Mouse (Mus musculus) small intestine, adult 2 months (tissue): Measurements from ENCODE around the gene Ehd3. TPM values are rescaled to one million over a fixed set of nuclear protein-coding genes. Genes with fewer than 3 reads are reported as not detected.

Source experiments
- H3K27ac ChIP-seq: fragments of 200-500 bp; 2 replicates; pipeline ENCODE4 v1.5.1; 2012; ENCODE audit warnings: low read depth, low read length, control low read depth, inconsistent platforms; ENCODE audit not compliant: insufficient read depth
- H3K27me3 ChIP-seq: fragments of 200-500 bp; 2 replicates; pipeline ENCODE4 v1.6.1; 2012; ENCODE audit warnings: mild to moderate bottlenecking, moderate library complexity, low read length, inconsistent platforms; ENCODE audit not compliant: control insufficient read depth, insufficient read depth
- H3K36me3 ChIP-seq: fragments of 200-500 bp; 2 replicates; pipeline ENCODE4 v1.6.1; 2012; ENCODE audit warnings: mild to moderate bottlenecking, low read length, control low read depth, inconsistent platforms; ENCODE audit not compliant: control insufficient read depth, insufficient read depth
- H3K4me1 ChIP-seq: fragments of 200-500 bp; 2 replicates; pipeline ENCODE4 v1.6.1; 2012; ENCODE audit warnings: low read length, inconsistent platforms, mixed read lengths; ENCODE audit not compliant: control insufficient read depth, insufficient read depth, insufficient read length
- H3K4me3 ChIP-seq: fragments of 200-500 bp; 2 replicates; pipeline ENCODE4 v1.5.1; 2012; ENCODE audit warnings: low read depth, mild to moderate bottlenecking, control low read depth, inconsistent platforms, low read length, moderate library complexity
- CTCF ChIP-seq: fragments of 200-500 bp; IDR thresholded peaks from 2 replicates; pipeline ENCODE4 v1.5.1; 2012; ENCODE audit warnings: low read depth, mild to moderate bottlenecking, control low read depth, inconsistent platforms, low read length, moderate library complexity, mixed read lengths; ENCODE audit not compliant: insufficient replicate concordance, insufficient read length; ENCODE audit errors: extremely low read depth
- POLR2A ChIP-seq: fragments of 200-500 bp; IDR thresholded peaks from 2 replicates; pipeline ENCODE4 v1.6.1; 2012; ENCODE audit warnings: low read depth, mild to moderate bottlenecking, control low read depth, inconsistent platforms, low read length, moderate library complexity
- WGBS: fragments of 180-500 bp; shearing (Covaris S2); methylation state at CpG from one replicate; pipeline ENCODE4 v1.1.7; 2018; 5-methylcytosine and 5-hydroxymethylcytosine counted together
- polyA plus RNA-seq: library from polyadenylated mRNA; depleted of rRNA; stranded (reverse); fragments of >200 nt; gene quantifications from 2 replicates; pipeline ENCODE4 v1.2.3, GENCODE M21; 2012

Gene Ehd3
- polyA plus RNA-seq, 1 experiment = 3.0 TPM

DNA sequence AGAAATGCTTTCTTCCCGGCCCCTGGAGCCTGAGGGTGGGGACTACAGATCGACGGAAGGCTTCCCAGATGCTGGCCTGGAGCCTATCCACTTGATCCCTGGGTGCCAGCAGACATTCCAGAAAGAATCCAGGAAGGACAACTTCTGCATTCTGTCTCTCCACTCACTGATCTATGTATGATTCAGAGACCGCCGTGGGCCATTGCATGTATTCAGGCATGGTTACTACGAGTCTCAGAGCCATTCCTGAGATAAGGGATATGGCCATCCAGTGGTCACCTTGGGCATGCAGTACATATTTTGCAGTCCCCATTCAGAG, 20.0 kb downstream of the Ehd3 start:
- no peak for TF ChIP-seq POLR2A
- 71% methylated on average over 6 of the region's 6 CpGs for WGBS
- no peaks in the 10 kb centered on the region; the same call in 1 of the 2 replicates for H3K4me1 ChIP-seq
- no peak overlapping the region for H3K4me3 ChIP-seq
- H3K27me3 ChIP-seq = no peaks in the 10 kb centered on the region
- no peak overlapping the region for H3K27ac ChIP-seq
- H3K36me3 ChIP-seq = no peaks in the 10 kb centered on the region

- Histone ChIP-seq H3K4me3 (no peak overlapping the region), H3K27me3 (no peaks in the 10 kb centered on the region), H3K36me3 (0 out of 2 replicates have a peak, but pooled peaks cover 2% of the 10 kb centered on the region), H3K4me1 (no peaks in the 10 kb centered on the region; the same call in 1 of the 2 replicates), H3K27ac (no peak overlapping the region)
- WGBS = 78% methylated on average over 6 of the region's 6 CpGs
- TF ChIP-seq CTCF (no peak), POLR2A (no peak)
Measured at GRCm38 (mm10) chr17:73826106-73826505, 22.2 kb downstream of the Ehd3 start.

DNA sequence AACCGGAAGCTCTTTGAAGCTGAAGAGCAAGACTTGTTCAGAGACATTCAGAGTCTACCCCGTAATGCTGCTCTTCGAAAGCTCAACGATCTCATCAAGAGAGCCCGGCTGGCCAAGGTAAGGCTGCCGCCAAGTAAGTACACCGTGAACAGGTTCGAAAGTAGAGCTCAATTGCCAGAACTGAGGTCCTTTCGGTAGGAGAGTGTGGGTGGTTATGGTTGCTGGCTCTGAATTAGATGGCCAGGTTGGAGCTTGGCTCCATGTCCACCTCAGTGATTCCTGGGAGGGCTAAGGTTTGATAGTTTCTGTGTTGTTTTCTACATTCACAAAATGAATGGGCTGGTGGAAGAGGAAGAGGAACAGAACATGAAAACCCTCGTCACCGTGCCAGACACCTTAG, 23.5 kb downstream of the Ehd3 start:
- TF ChIP-seq POLR2A (no peak), CTCF (no peak)
- Histone ChIP-seq H3K27me3 (no peaks in the 10 kb centered on the region), H3K4me1 (no peaks in the 10 kb centered on the region; the same call in 1 of the 2 replicates), H3K27ac (no peak overlapping the region), H3K36me3 (0 out of 2 replicates have a peak, but pooled peaks cover 2% of the 10 kb centered on the region), H3K4me3 (no peak overlapping the region)
- 95% methylated on average over 11 of the region's 11 CpGs for WGBS

DNA sequence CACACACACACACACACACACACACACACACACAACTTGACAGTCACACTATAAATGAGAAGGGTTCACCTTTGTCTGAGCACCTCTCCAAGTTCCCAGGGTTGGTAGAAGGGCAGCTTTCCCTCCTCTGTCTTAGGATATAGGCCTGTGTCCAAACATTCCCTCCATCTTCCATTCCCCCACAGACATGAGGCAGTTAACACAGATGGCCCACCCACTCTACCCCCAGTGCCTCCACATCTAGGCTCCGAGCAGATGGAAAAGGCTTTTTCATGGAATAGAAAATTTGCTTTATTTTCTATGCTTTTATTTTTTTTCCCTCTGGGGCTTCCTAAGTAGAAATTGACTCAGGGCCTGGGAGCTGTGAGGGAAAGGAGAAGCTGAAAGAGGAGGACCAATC, 26.6 kb downstream of the Ehd3 start:
- no peak overlapping the region for H3K27ac ChIP-seq
- TF ChIP-seq POLR2A (no peak), CTCF (no peak)
- 88% methylated on average over 1 of the region's 1 CpGs for WGBS

DNA sequence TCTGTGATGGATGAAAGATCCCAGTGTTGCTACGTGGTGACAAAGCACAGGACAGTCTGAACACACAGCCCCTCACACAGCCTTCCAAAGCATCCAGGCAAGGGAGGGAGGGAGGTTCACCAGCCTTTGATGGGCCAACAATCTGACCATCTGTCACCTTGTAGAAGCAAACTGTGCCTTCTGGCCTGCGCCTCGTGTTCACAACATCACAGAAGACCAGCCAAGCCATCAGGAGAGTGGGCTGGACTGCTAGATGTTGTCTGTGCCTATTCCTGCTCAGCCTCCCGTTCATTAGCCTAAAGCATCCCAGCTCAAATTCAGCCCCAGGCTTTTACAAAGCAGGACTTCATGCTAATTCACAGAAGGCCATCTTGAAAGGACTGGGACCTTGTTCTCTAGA, 27.5 kb downstream of the Ehd3 start:
- Histone ChIP-seq H3K27me3 (no peaks in the 10 kb centered on the region), H3K27ac (no peak overlapping the region), H3K4me1 (no peaks in the 10 kb centered on the region), H3K36me3 (0 out of 2 replicates have a peak, but pooled peaks cover 2% of the 10 kb centered on the region), H3K4me3 (no peak overlapping the region)
- WGBS = 74% methylated on average over 4 of the region's 4 CpGs
- TF ChIP-seq POLR2A (no peak), CTCF (no peak)

More for the DNA sequence above, 26.6 kb downstream of the Ehd3 start:
- H3K4me1 ChIP-seq = no peaks in the 10 kb centered on the region
- H3K36me3 ChIP-seq = 0 out of 2 replicates have a peak, but pooled peaks cover 2% of the 10 kb centered on the region
- no peaks in the 10 kb centered on the region for H3K27me3 ChIP-seq
- H3K4me3 ChIP-seq = no peak overlapping the region

- H3K27ac ChIP-seq = no peak overlapping the region
- H3K4me3 ChIP-seq = no peak overlapping the region
- H3K36me3 ChIP-seq = 0 out of 2 replicates have a peak, but pooled peaks cover 2% of the 10 kb centered on the region
- no peak for TF ChIP-seq CTCF
- TF ChIP-seq POLR2A = no peak
- no peaks in the 10 kb centered on the region for H3K27me3 ChIP-seq
- 83% methylated on average over 1 of the region's 1 CpGs for WGBS
- H3K4me1 ChIP-seq = no peaks in the 10 kb centered on the region
Measured at GRCm38 (mm10) chr17:73832901-73833300, 29.0 kb downstream of the Ehd3 start.

DNA sequence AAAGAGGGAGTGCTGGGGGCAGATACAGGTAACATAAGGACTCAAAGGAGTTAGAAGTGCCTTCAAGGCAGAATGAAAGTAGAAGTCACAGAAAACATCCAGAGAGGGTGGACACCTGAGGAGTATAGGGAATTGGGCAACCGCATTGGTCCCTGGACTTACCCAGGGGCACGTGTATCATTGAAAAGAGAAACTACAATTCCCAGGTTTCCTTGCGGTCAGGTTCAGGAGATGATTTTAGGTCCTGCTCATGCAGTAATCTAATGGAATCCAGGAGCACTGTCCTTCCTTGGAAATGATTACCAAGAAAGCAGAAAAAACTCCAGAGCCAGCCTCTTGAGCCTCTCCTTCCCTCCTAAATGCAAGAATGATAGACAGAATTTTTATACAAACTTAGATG, 29.5 kb downstream of the Ehd3 start:
- TF ChIP-seq CTCF = no peak
- 55% methylated on average over 3 of the region's 3 CpGs for WGBS
- H3K27me3 ChIP-seq = no peaks in the 10 kb centered on the region
- H3K4me1 ChIP-seq = no peaks in the 10 kb centered on the region
- H3K36me3 ChIP-seq = 0 out of 2 replicates have a peak, but pooled peaks cover 2% of the 10 kb centered on the region
- H3K4me3 ChIP-seq = no peak overlapping the region
- no peak overlapping the region for H3K27ac ChIP-seq

DNA sequence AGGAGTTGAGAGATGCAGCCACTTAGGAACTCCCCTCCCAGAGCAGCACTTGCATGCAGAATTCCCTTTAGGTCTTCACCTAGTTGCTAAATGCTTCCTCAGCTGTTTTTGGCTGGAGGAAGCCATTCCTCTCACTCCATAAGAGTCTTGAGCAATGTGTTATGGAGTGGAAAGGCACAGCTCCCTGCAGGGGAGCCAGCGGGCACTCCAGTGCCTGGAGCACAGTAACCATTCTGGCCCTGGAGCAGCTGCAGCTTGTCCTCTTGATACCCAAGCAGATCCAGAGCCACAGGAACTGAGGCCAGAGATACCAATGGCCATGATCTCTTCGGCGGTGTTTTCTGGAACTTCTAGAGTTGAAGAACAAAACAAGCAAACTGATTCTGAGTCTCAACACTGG, 32.7 kb downstream of the Ehd3 start:
- Histone ChIP-seq H3K4me1 (no peaks in the 10 kb centered on the region), H3K27ac (no peak overlapping the region), H3K4me3 (no peak overlapping the region), H3K27me3 (no peaks in the 10 kb centered on the region), H3K36me3 (no peaks in the 10 kb centered on the region)
- TF ChIP-seq CTCF = no peak
- TF ChIP-seq POLR2A = no peak
- 89% methylated on average over 3 of the region's 3 CpGs for WGBS
